Mouse (Mus musculus): Measurements from ENCODE around the gene Acvr1b. TPM values are rescaled to one million over a fixed set of nuclear protein-coding genes. Genes with fewer than 3 reads are reported as not detected.
A peak's percentile ranks its signal among the peaks of the same experiment; 100 is the strongest.

Acvr1b gene
- polyA plus RNA-seq, 1 experiment = 6.4 TPM

DNA sequence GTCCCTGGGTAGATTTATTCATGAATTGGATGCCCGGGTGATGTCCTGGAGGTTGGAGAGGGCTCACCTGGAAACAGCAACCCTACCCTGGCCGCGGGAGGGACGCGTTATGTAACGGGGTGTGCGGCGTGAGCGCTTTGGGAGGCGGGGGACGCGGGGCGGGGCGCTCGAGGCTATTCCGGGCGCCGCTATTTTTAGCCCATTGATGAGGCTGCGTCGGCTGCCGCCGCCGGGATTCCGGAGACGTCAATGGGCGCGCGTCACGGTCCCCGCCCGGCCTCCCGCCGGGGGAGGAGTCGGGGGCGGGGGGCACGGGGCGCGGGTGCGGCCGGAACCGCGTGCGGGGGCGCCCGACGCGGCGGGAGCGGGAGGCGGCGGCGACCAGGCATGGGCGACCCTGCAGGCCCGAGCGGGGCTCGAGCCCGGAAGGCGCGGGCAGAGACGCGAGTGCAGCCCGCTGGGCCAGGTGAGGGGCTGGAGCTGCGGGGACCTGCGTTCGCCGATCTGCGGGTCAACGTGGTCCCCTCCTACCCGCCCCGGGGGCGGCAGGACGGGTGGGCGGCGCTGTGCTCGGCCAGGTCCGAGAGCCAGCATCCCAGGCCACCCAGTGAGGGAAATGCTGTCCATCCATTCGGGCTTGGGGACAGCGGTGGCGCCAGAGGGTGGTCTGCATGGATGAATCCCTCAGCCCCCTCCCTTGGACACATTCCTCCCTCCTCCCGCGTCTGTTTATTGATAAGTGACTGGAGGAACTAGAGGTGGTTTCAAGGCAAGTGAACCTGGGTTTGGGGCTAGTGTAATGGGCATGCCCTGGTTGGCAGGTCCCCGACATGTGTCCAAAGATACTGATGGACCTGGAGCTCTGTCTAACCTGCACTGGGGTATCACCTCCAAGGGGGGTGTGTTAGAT, 80.3 kb downstream of the Acvr1b start, which contains the start of gene Nr4a1:
Nr4a1 (plus strand) TSS at position 384 of the 910 bp plus-strand sequence.
- Histone ChIP-seq H3K4me1 (ENCODE audit: control insufficient read depth, insufficient read depth, low read length) (peaks cover 12% of the 10 kb centered on the region), H3K27ac (ENCODE audit: control insufficient read depth, insufficient read depth, low read depth, low read length, poor library complexity) (peak within 1 kb of the TSS; percentile 47; the same call in 1 of the 2 replicates), H3K4me3 (replicated peaks; ENCODE audit: control insufficient read depth, low read depth, low read length) (peak within 1 kb of the TSS; percentile 43)
- 5% methylated on average over 82 of the region's 82 CpGs for WGBS
- no peak for TF ChIP-seq POLR2A (IDR thresholded peaks at IDR 0.05; ENCODE audit: borderline replicate concordance, control insufficient read depth, low read depth, low read length)

DNA sequence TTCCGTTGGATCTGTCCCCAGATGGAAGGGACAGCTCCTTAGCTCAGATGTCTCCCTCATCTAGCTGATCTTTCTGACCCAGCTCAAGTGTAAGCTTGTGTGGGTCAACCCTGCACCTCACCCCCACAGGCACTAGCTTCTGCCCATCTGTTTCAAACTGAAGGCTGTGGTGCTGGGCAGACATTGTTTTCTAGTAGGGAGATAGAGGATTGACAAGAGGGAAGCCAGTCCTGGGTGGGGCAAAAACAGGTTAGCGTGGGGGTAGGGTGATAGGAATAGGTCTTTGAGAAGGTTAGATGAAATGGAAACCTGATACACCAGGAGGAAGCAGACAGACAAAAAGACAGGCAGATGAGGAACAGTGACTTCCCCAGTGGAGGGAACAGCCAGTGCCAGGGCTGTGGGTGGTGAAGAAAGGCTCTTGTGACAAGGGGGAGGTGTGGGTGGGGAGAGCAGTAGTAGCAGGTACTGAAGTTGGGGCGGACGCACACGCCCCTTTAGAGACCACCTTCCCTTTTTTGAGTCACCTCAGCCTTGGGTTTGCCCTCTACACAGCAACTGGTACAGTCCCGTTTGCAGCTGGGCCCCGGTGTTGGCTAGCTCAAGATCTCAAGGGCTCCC, 82.1 kb downstream of the Acvr1b start:
- Histone ChIP-seq H3K4me1 (ENCODE audit: control insufficient read depth, insufficient read depth, low read length) (peaks cover 12% of the 10 kb centered on the region), H3K4me3 (replicated peaks; ENCODE audit: control insufficient read depth, low read depth, low read length) (no peak overlapping the region), H3K27ac (ENCODE audit: control insufficient read depth, insufficient read depth, low read depth, low read length, poor library complexity) (peak overlapping the region; percentile 17)
- 51% methylated on average over 7 of the region's 7 CpGs for WGBS
- TF ChIP-seq POLR2A (IDR thresholded peaks at IDR 0.05; ENCODE audit: borderline replicate concordance, control insufficient read depth, low read depth, low read length) (no peak), CTCF (IDR thresholded peaks at IDR 0.05; ENCODE audit: control insufficient read depth, insufficient read depth, low read length) (no peak)

DNA sequence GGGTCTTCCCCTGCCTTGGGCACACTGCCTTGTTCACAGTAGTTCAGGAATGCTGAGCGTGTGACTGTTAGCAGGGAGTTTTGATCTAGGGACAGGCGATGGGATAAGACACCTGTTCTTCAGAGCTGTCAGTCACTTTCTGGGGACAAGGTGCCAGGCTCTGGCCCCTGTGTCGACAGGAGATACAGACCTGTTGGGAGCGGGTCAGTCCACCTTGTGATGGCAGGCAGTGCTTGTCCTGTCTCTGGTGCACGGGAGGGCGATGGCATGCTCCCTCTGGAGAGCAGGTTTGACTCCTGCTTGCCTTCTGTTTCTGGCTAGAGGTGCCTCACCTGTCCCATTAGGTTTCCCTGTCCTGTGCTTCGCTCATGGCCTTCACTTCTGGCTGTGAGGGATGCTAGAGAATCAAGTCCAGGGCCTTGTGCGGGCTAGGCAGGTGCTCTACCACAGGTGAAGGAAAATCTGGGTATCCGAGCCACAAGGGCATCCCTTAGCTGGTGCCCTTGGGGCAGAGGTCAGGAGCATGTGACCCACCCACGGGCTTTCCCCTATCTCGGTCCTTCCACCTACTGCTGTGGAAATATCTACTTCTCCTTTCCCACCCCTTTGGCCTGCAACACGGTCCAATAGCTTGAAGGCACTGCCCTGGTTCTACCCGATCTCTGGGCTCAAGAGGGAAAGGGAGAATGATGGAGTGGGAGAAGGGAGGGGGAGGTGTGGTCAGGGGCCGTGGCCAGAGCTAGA, 82.8 kb downstream of the Acvr1b start:
- TF ChIP-seq POLR2A (IDR thresholded peaks at IDR 0.05; ENCODE audit: borderline replicate concordance, control insufficient read depth, low read depth, low read length) = no peak
- TF ChIP-seq CTCF (IDR thresholded peaks at IDR 0.05; ENCODE audit: control insufficient read depth, insufficient read depth, low read length) = no peak
- no peak overlapping the region for H3K4me3 ChIP-seq (replicated peaks; ENCODE audit: control insufficient read depth, low read depth, low read length)
- peaks cover 12% of the 10 kb centered on the region for H3K4me1 ChIP-seq (ENCODE audit: control insufficient read depth, insufficient read depth, low read length)
- WGBS = 53% methylated on average over 14 of the region's 14 CpGs
- H3K27ac ChIP-seq (ENCODE audit: control insufficient read depth, insufficient read depth, low read depth, low read length, poor library complexity) = peak overlapping the region; percentile 57

DNA sequence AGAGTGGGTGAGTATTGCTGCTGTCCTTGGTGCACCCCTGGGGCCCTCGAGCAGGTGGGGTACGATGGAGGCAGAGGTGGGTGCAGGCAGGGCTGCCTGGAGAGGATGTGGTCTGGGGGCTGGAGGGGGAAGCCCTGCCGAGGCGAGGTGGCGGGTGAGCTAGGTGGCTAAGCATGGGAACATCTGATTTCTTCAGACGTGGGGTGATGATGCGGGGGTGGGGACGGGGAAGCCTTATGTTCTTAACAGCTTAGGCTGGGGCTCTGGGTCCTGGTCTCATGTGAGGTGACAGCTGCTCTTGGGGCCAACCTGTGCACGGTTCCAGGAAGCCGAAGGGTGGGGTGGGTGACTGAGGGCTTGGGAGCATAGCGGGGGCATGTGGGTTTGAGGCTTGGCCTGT, 84.6 kb downstream of the Acvr1b start:
- TF ChIP-seq POLR2A (IDR thresholded peaks at IDR 0.05; ENCODE audit: borderline replicate concordance, control insufficient read depth, low read depth, low read length) (no peak), CTCF (IDR thresholded peaks at IDR 0.05; ENCODE audit: control insufficient read depth, insufficient read depth, low read length) (no peak)
- no peak overlapping the region; the same call in 1 of the 2 replicates for H3K27ac ChIP-seq (ENCODE audit: control insufficient read depth, insufficient read depth, low read depth, low read length, poor library complexity)
- H3K4me1 ChIP-seq (ENCODE audit: control insufficient read depth, insufficient read depth, low read length) = peaks cover 13% of the 10 kb centered on the region
- WGBS = 11% methylated on average over 11 of the region's 11 CpGs
- H3K4me3 ChIP-seq (replicated peaks; ENCODE audit: control insufficient read depth, low read depth, low read length) = no peak overlapping the region

DNA sequence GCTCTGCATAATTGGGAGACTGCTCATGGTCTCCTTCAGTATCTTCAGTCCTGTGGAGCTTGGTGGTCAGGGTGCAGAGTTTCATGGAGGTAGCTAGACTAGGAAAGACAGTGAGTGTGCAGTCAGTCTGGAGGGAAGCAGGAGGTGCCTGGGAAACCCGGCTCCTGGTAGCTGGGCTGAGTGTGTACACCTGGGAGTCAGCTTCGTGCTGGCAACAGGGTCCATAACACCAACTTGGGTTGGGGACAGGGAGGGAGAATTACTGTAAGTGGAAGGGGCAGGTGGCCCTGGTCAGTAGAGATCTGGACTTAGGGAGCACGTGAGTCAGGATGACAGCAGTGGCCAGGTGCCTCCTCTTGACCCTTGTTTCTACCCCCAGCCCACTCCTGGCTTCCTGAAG, 86.1 kb downstream of the Acvr1b start:
- no peak for TF ChIP-seq POLR2A (IDR thresholded peaks at IDR 0.05; ENCODE audit: borderline replicate concordance, control insufficient read depth, low read depth, low read length)
- no peak for TF ChIP-seq CTCF (IDR thresholded peaks at IDR 0.05; ENCODE audit: control insufficient read depth, insufficient read depth, low read length)
- Histone ChIP-seq H3K4me3 (replicated peaks; ENCODE audit: control insufficient read depth, low read depth, low read length) (no peak overlapping the region), H3K4me1 (ENCODE audit: control insufficient read depth, insufficient read depth, low read length) (peaks cover 13% of the 10 kb centered on the region), H3K27ac (ENCODE audit: control insufficient read depth, insufficient read depth, low read depth, low read length, poor library complexity) (no peak overlapping the region)
- 73% methylated on average over 3 of the region's 3 CpGs for WGBS

DNA sequence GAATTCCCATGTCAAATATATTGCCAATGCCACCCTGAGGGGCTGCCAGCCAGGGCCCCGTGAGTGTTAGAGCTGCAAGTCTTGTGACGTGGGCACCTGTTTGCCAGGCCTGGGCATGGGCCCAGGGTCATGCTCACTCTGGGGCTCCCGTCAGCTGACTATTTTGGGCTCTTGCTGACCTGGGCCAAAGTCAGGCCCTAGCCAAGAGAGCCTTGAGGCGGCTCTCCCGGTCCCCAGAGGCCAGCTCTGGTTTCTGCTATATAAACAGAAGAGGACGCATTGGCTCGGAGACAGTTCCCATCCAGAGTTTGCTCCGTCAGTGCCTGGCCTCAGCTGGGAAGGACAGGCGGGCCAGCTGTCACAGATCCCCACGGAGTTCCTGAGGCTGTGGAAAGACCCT, 86.5 kb downstream of the Acvr1b start:
- TF ChIP-seq POLR2A (IDR thresholded peaks at IDR 0.05; ENCODE audit: borderline replicate concordance, control insufficient read depth, low read depth, low read length) = no peak
- peaks cover 13% of the 10 kb centered on the region for H3K4me1 ChIP-seq (ENCODE audit: control insufficient read depth, insufficient read depth, low read length)
- H3K27ac ChIP-seq (ENCODE audit: control insufficient read depth, insufficient read depth, low read depth, low read length, poor library complexity) = no peak overlapping the region
- H3K4me3 ChIP-seq (replicated peaks; ENCODE audit: control insufficient read depth, low read depth, low read length) = no peak overlapping the region
- 83% methylated on average over 10 of the region's 10 CpGs for WGBS

DNA sequence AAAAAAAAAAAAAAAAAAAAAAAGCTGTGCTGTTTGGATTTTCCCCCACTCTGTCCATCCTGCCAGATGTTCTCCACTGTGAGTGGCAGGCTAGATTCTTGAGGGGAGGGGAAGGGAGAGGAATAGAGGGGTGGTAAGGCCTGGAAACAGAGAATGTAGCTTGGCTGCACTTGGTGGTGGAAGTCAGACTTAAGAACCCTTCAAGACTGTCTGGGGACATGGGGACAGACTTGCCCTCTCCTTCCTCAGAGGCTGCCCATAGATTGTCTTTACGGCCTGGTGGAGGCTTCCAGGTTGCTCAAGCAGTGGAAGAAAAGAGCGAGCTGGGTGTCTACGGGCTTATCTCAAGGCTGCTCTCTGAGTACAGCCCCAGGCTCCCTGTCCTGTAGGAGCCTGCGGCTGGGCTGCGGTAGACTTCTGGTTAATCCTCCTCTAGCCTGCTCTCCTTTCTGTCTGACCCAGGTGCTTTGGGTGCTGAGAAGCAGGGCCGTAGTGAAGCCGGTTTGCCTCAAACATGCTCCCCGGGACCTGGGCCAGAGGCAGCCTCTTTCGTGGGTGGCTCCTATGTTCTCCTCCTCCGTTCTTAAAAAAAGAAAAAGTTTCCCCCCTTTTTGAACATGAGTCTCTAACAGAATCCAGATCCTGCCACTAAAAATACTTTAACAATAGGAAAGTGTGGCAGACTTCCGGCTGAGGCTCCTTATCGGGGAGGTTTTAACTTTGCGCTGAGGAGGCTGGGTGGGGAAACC, 87.2 kb downstream of the Acvr1b start:
- Histone ChIP-seq H3K27ac (ENCODE audit: control insufficient read depth, insufficient read depth, low read depth, low read length, poor library complexity) (no peak overlapping the region), H3K4me3 (replicated peaks; ENCODE audit: control insufficient read depth, low read depth, low read length) (no peak overlapping the region), H3K4me1 (ENCODE audit: control insufficient read depth, insufficient read depth, low read length) (peaks cover 15% of the 10 kb centered on the region)
- no peak for TF ChIP-seq CTCF (IDR thresholded peaks at IDR 0.05; ENCODE audit: control insufficient read depth, insufficient read depth, low read length)
- TF ChIP-seq POLR2A (IDR thresholded peaks at IDR 0.05; ENCODE audit: borderline replicate concordance, control insufficient read depth, low read depth, low read length) = no peak
- 24% methylated on average over 13 of the region's 13 CpGs for WGBS

All from bone marrow, adult 2 months (tissue).